Mouse (Mus musculus): ENCODE data around the gene Tab2. TPM values are rescaled to one million over a fixed set of nuclear protein-coding genes. Genes with fewer than 3 reads are reported as not detected.
A peak's percentile ranks its signal among the peaks of the same experiment; 100 is the strongest.

Gene Tab2
- polyA plus RNA-seq, 1 experiment from 2014 or later: 18.5 TPM

- Histone ChIP-seq H3K27ac (ENCODE audit: low read length) (peak overlapping the region; percentile 99), H3K4me2 (ENCODE audit: low read depth, low read length) (peak overlapping the region; percentile 70), H3K4me1 (replicated peaks; ENCODE audit: control insufficient read depth, insufficient read depth, low read length) (peaks cover 17% of the 10 kb centered on the region), H3K4me3 (ENCODE audit: low read length) (peak overlapping the region; percentile 74), H3K9me3 (ENCODE audit: control insufficient read depth, low read length) (no peaks in the 10 kb centered on the region), H3K9ac (ENCODE audit: low read length) (peak overlapping the region; percentile 99), H3K27me3 (ENCODE audit: control insufficient read depth, insufficient read depth, low read depth, low read length) (no peaks in the 10 kb centered on the region), H3K36me3 (ENCODE audit: control insufficient read depth, insufficient read depth, low read length) (no peaks in the 10 kb centered on the region)
- peak; percentile 32 for ATAC-seq (ENCODE audit: low read depth)
- WGBS: under 1% methylated on average over 24 of the region's 31 CpGs
These were observed 919 bp downstream of the Tab2 start for GRCm38 (mm10) chr10:7954989-7955633.

DNA sequence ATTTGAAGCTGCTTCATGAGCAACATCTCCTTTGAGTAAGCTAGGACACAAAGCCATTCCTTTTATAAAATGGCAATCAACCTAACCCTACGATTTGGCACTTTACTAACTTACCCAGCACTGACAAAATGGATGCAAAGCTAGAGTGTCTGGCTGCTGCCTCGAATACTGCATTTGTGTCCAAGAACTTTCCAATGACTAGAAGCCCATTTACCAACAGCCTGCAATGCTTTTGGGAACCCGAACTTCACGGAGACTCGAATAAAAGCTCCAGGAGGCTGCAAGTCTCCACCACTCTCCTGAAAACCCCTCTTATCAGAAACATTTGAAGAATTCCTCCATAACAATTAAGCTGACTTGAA lies 1.4 kb downstream of the Tab2 start:
- Histone ChIP-seq H3K9ac (ENCODE audit: low read length) (peak overlapping the region; percentile 99), H3K4me3 (ENCODE audit: low read length) (peak overlapping the region; percentile 74), H3K9me3 (ENCODE audit: control insufficient read depth, low read length) (no peaks in the 10 kb centered on the region), H3K4me1 (replicated peaks; ENCODE audit: control insufficient read depth, insufficient read depth, low read length) (peaks cover 17% of the 10 kb centered on the region), H3K36me3 (ENCODE audit: control insufficient read depth, insufficient read depth, low read length) (no peaks in the 10 kb centered on the region), H3K4me2 (ENCODE audit: low read depth, low read length) (peak overlapping the region; percentile 70), H3K27me3 (ENCODE audit: control insufficient read depth, insufficient read depth, low read depth, low read length) (no peaks in the 10 kb centered on the region), H3K27ac (ENCODE audit: low read length) (peak overlapping the region; percentile 99)
- no peak for ATAC-seq (ENCODE audit: low read depth)
- WGBS: 3% methylated on average over 5 of the region's 5 CpGs

DNA sequence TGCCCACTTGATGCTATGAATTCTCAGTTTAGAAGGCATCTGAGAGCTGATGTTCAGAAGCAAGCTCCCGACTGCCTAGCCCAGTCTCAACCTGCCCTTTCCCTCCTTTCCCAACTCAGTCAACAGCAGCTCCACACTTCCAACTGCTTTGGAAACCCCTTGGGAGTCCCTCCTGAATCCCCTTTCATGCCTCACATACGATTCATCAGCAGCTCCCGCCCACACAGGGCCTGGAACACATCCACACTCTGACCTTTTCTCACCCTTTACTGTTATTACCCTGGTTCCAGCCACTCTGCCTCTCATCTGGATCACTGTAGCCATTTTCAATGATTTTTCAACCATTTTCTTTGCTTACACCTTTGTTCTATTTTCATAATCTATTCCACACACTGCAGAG lies 13.0 kb downstream of the Tab2 start:
- Histone ChIP-seq H3K4me3 (ENCODE audit: low read length) (no peak overlapping the region), H3K27me3 (ENCODE audit: control insufficient read depth, insufficient read depth, low read depth, low read length) (no peaks in the 10 kb centered on the region), H3K27ac (ENCODE audit: low read length) (no peak overlapping the region), H3K36me3 (ENCODE audit: control insufficient read depth, insufficient read depth, low read length) (no peaks in the 10 kb centered on the region), H3K9ac (ENCODE audit: low read length) (no peak overlapping the region), H3K4me2 (ENCODE audit: low read depth, low read length) (no peak overlapping the region), H3K4me1 (replicated peaks; ENCODE audit: control insufficient read depth, insufficient read depth, low read length) (no peaks in the 10 kb centered on the region), H3K9me3 (ENCODE audit: control insufficient read depth, low read length) (no peaks in the 10 kb centered on the region)
- ATAC-seq (ENCODE audit: low read depth): no peak
- 42% methylated on average over 3 of the region's 3 CpGs for WGBS

- no peaks in the 10 kb centered on the region for H3K9me3 ChIP-seq (ENCODE audit: control insufficient read depth, low read length)
- H3K36me3 ChIP-seq (ENCODE audit: control insufficient read depth, insufficient read depth, low read length): no peaks in the 10 kb centered on the region
- WGBS: 59% methylated on average over 6 of the region's 6 CpGs
- H3K4me1 ChIP-seq (replicated peaks; ENCODE audit: control insufficient read depth, insufficient read depth, low read length): peaks cover 12% of the 10 kb centered on the region
- no peak for ATAC-seq (ENCODE audit: low read depth)
- H3K27ac ChIP-seq (ENCODE audit: low read length): no peak overlapping the region
- H3K4me3 ChIP-seq (ENCODE audit: low read length): no peak overlapping the region
- H3K27me3 ChIP-seq (ENCODE audit: control insufficient read depth, insufficient read depth, low read depth, low read length): no peaks in the 10 kb centered on the region
- H3K9ac ChIP-seq (ENCODE audit: low read length): no peak overlapping the region
- no peak overlapping the region for H3K4me2 ChIP-seq (ENCODE audit: low read depth, low read length)
These were observed 19.4 kb downstream of the Tab2 start for GRCm38 (mm10) chr10:7936556-7937192.

GRCm38 (mm10) chr10:7932958-7933357 lies 23.1 kb downstream of the Tab2 start:
- ATAC-seq (ENCODE audit: low read depth): no peak
- WGBS: 77% methylated on average over 2 of the region's 2 CpGs
- no peak overlapping the region for H3K4me3 ChIP-seq (ENCODE audit: low read length)

GRCm38 (mm10) chr10:7928996-7929395 lies 27.0 kb downstream of the Tab2 start:
- no peak overlapping the region for H3K4me2 ChIP-seq (ENCODE audit: low read depth, low read length)
- H3K36me3 ChIP-seq (ENCODE audit: control insufficient read depth, insufficient read depth, low read length): 0 out of 2 replicates have a peak, but pooled peaks cover 2% of the 10 kb centered on the region
- H3K4me1 ChIP-seq (replicated peaks; ENCODE audit: control insufficient read depth, insufficient read depth, low read length): 0 out of 2 replicates have a peak, but pooled peaks cover 3% of the 10 kb centered on the region
- ATAC-seq (ENCODE audit: low read depth): no peak
- no peak overlapping the region for H3K4me3 ChIP-seq (ENCODE audit: low read length)
- no peaks in the 10 kb centered on the region for H3K9me3 ChIP-seq (ENCODE audit: control insufficient read depth, low read length)
- 78% methylated on average over 9 of the region's 9 CpGs for WGBS
- no peaks in the 10 kb centered on the region for H3K27me3 ChIP-seq (ENCODE audit: control insufficient read depth, insufficient read depth, low read depth, low read length)
- H3K9ac ChIP-seq (ENCODE audit: low read length): no peak overlapping the region
- H3K27ac ChIP-seq (ENCODE audit: low read length): no peak overlapping the region

More at GRCm38 (mm10) chr10:7932958-7933357, 23.1 kb downstream of the Tab2 start:
- no peak overlapping the region for H3K4me2 ChIP-seq (ENCODE audit: low read depth, low read length)
- no peaks in the 10 kb centered on the region for H3K36me3 ChIP-seq (ENCODE audit: control insufficient read depth, insufficient read depth, low read length)
- no peaks in the 10 kb centered on the region for H3K27me3 ChIP-seq (ENCODE audit: control insufficient read depth, insufficient read depth, low read depth, low read length)
- no peak overlapping the region for H3K27ac ChIP-seq (ENCODE audit: low read length)
- no peaks in the 10 kb centered on the region for H3K9me3 ChIP-seq (ENCODE audit: control insufficient read depth, low read length)
- H3K9ac ChIP-seq (ENCODE audit: low read length): no peak overlapping the region
- peaks cover 12% of the 10 kb centered on the region for H3K4me1 ChIP-seq (replicated peaks; ENCODE audit: control insufficient read depth, insufficient read depth, low read length)

DNA sequence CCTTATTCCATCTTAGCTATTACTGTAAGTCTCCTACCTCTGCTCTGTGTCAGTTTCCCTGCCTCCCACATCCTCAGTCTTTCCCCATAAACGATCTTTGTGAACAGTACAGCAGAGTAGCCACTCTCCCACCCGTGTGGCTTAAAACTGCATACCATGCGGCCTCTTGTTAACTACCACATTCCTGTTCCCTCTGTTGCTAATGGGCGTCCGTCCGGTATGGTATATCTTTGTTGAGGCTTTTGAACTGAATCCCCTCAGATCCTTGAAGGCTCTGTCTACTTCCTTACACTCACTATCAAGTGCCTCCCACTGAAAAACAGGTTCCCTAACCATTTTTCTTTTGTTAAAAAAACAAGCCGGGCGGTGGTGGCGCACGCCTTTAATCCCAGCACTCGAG lies 30.5 kb downstream of the Tab2 start:
- Histone ChIP-seq H3K36me3 (ENCODE audit: control insufficient read depth, insufficient read depth, low read length) (peaks cover 18% of the 10 kb centered on the region; the same call in 1 of the 2 replicates), H3K9ac (ENCODE audit: low read length) (no peak overlapping the region), H3K9me3 (ENCODE audit: control insufficient read depth, low read length) (no peaks in the 10 kb centered on the region), H3K4me3 (ENCODE audit: low read length) (no peak overlapping the region), H3K27me3 (ENCODE audit: control insufficient read depth, insufficient read depth, low read depth, low read length) (no peaks in the 10 kb centered on the region), H3K27ac (ENCODE audit: low read length) (no peak overlapping the region), H3K4me1 (replicated peaks; ENCODE audit: control insufficient read depth, insufficient read depth, low read length) (no peaks in the 10 kb centered on the region), H3K4me2 (ENCODE audit: low read depth, low read length) (no peak overlapping the region)
- ATAC-seq (ENCODE audit: low read depth): peak; percentile 36; the same call in 1 of the 2 replicates
- 47% methylated on average over 11 of the region's 11 CpGs for WGBS

DNA sequence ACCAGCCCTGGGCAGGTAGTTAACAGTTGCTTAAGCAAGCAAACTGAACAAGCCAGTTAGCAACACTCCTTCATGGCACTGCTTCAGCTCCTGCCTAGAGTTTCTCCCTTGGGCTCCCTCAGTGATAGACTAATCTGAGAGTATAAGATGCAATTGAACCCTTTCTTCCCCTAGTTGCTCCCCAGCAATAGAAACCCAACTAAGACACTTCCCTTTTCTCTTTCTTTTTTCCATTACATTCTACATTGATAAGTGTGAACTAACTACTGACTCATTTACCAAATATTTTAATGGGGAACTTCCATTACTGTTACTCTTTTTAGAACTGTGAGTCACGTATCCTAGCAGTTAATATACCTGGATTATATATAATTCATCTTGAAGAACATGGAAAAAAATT lies 32.6 kb downstream of the Tab2 start:
- WGBS: 89% methylated on average over 1 of the region's 1 CpGs
- no peak overlapping the region for H3K9ac ChIP-seq (ENCODE audit: low read length)
- H3K36me3 ChIP-seq (ENCODE audit: control insufficient read depth, insufficient read depth, low read length): peaks cover 35% of the 10 kb centered on the region

DNA sequence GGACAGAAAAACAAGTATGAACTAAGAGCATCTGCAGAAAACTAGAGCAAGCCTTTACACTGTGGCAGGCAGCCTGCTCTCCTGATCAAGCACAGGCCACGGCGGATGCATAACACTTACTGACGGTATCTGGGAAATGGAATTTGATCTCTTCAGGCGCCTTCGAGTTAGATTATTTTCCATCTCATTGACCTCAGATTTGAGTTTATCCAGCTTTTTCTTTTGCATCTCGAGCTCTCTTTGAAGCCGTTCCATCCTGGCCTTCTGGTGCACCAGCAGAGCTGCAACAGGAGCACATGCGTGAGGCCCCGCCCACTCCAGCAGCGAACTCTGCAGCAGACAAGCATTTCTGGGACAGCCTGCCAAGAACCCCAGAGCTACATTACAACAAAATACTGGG lies 44.8 kb downstream of the Tab2 start:
- Histone ChIP-seq H3K9me3 (ENCODE audit: control insufficient read depth, low read length) (no peaks in the 10 kb centered on the region), H3K27ac (ENCODE audit: low read length) (no peak overlapping the region), H3K4me2 (ENCODE audit: low read depth, low read length) (no peak overlapping the region), H3K4me1 (replicated peaks; ENCODE audit: control insufficient read depth, insufficient read depth, low read length) (peaks cover 4% of the 10 kb centered on the region; the same call in 1 of the 2 replicates), H3K36me3 (ENCODE audit: control insufficient read depth, insufficient read depth, low read length) (peaks cover 14% of the 10 kb centered on the region), H3K4me3 (ENCODE audit: low read length) (no peak overlapping the region), H3K9ac (ENCODE audit: low read length) (no peak overlapping the region), H3K27me3 (ENCODE audit: control insufficient read depth, insufficient read depth, low read depth, low read length) (no peaks in the 10 kb centered on the region)
- peak; percentile 34; the same call in 1 of the 2 replicates for ATAC-seq (ENCODE audit: low read depth)
- 65% methylated on average over 10 of the region's 10 CpGs for WGBS

More for the DNA sequence above, 32.6 kb downstream of the Tab2 start:
- H3K27ac ChIP-seq (ENCODE audit: low read length): no peak overlapping the region
- no peak overlapping the region for H3K4me3 ChIP-seq (ENCODE audit: low read length)
- no peak for ATAC-seq (ENCODE audit: low read depth)
- H3K27me3 ChIP-seq (ENCODE audit: control insufficient read depth, insufficient read depth, low read depth, low read length): no peaks in the 10 kb centered on the region
- no peaks in the 10 kb centered on the region for H3K9me3 ChIP-seq (ENCODE audit: control insufficient read depth, low read length)
- no peak overlapping the region for H3K4me2 ChIP-seq (ENCODE audit: low read depth, low read length)
- no peaks in the 10 kb centered on the region for H3K4me1 ChIP-seq (replicated peaks; ENCODE audit: control insufficient read depth, insufficient read depth, low read length)

Data from lung, embryonic 16.5 days (tissue).